Mouse (Mus musculus) ES-Bruce4 (cell line): ENCODE data around the gene Usp7.

Experiments used
- CTCF ChIP-seq: IDR thresholded peaks from one replicate; pipeline ENCODE4 v1.8.1; 2011; ENCODE audit warnings: low read depth, low read length
- EP300 ChIP-seq: IDR thresholded peaks from 2 replicates; pipeline ENCODE4 v1.6.1; 2011; ENCODE audit warnings: low read depth, low read length; ENCODE audit not compliant: insufficient read depth
- POLR2A ChIP-seq: IDR thresholded peaks from one replicate; pipeline ENCODE4 v1.8.1; 2011; ENCODE audit warnings: low read length; ENCODE audit not compliant: insufficient read depth

GRCm38 (mm10) chr16:8655108-8655507 lies 137.0 kb downstream of the Usp7 start:
- TF ChIP-seq CTCF (no peak), POLR2A (no peak), EP300 (no peak)
